Mouse (Mus musculus) monocyte, adult 2 months (primary cell): ENCODE results near the gene Tamm41.
A peak's percentile ranks its signal among the peaks of the same experiment; 100 is the strongest.

ENCODE experiments used
- DNase-seq, 2 experiments: peaks; one replicate each; pipeline ENCODE4 v3.0.0; 2022; ENCODE audit warnings: low spot score in 2 of 2, low read depth in 1 of 2

The Tamm41 gene

GRCm38 (mm10) chr6:115037103-115038094 is at the start of gene Tamm41:
TSS of gene Tamm41 (minus strand) at chr6:115037876.
- DNase-seq: peak; percentile 55 to 68

- no peak for DNase-seq
Measured at GRCm38 (mm10) chr6:115085274-115085841, 47.7 kb upstream of the Tamm41 start.

- no peak for DNase-seq
Measured at GRCm38 (mm10) chr6:115076781-115077575, 39.3 kb upstream of the Tamm41 start.

GRCm38 (mm10) chr6:115072024-115072423 is 34.3 kb upstream of the Tamm41 start:
- no peak for DNase-seq

GRCm38 (mm10) chr6:115065411-115066241 is 27.9 kb upstream of the Tamm41 start:
- peak; percentile 3 to 34 for DNase-seq

GRCm38 (mm10) chr6:115062605-115063350 is 25.1 kb upstream of the Tamm41 start:
- DNase-seq: no peak

GRCm38 (mm10) chr6:115059227-115059626 is 21.6 kb upstream of the Tamm41 start:
- DNase-seq: no peak

- no peak for DNase-seq
Measured at GRCm38 (mm10) chr6:115056699-115057098, 19.0 kb upstream of the Tamm41 start.

- DNase-seq: no peak
Measured at GRCm38 (mm10) chr6:115055440-115055839, 17.8 kb upstream of the Tamm41 start.

GRCm38 (mm10) chr6:115051586-115052197 is 14.0 kb upstream of the Tamm41 start:
- no peak for DNase-seq

GRCm38 (mm10) chr6:115049015-115049414 is 11.3 kb upstream of the Tamm41 start:
- DNase-seq: no peak

GRCm38 (mm10) chr6:115047816-115048215 is 10.1 kb upstream of the Tamm41 start:
- no peak for DNase-seq

- DNase-seq: no peak
Measured at GRCm38 (mm10) chr6:115046064-115046463, 8.4 kb upstream of the Tamm41 start.

- DNase-seq: no peak
Measured at GRCm38 (mm10) chr6:115044709-115045108, 7.0 kb upstream of the Tamm41 start.

- DNase-seq: no peak
Measured at GRCm38 (mm10) chr6:115043657-115044500, 6.2 kb upstream of the Tamm41 start.

- DNase-seq: no peak
Measured at GRCm38 (mm10) chr6:115042609-115043008, 4.9 kb upstream of the Tamm41 start.

- no peak for DNase-seq
Measured at GRCm38 (mm10) chr6:115033441-115033840, 4.2 kb downstream of the Tamm41 start.

- DNase-seq: no peak
Measured at GRCm38 (mm10) chr6:115030098-115030497, 7.6 kb downstream of the Tamm41 start.

- DNase-seq: no peak
Measured at GRCm38 (mm10) chr6:115029248-115029647, 8.4 kb downstream of the Tamm41 start.
